Mouse (Mus musculus) testis, adult 2 months (tissue): ENCODE data around the gene Efcab1.

Experiments used
- CTCF ChIP-seq: fragments of 200-500 bp; IDR thresholded peaks from 2 replicates; pipeline ENCODE4 v1.5.1; 2012; ENCODE audit warnings: low read depth, mild to moderate bottlenecking, inconsistent platforms, low read length, moderate library complexity; ENCODE audit not compliant: control insufficient read depth, insufficient read depth, insufficient replicate concordance
- POLR2A ChIP-seq: fragments of 200-500 bp; IDR thresholded peaks from 2 replicates; pipeline ENCODE4 v1.6.1; 2012; ENCODE audit warnings: low read depth, mild to moderate bottlenecking, inconsistent platforms, low read length, moderate library complexity; ENCODE audit not compliant: control insufficient read depth

GRCm38 (mm10) chr16:14892492-14892891, 13.9 kb upstream of the Efcab1 start:
- TF ChIP-seq POLR2A = no peak
- no peak for TF ChIP-seq CTCF
